Mouse (Mus musculus) thymus, postnatal 0 days (tissue): Measurements from ENCODE around the gene Ces1e. TPM values are rescaled to one million over a fixed set of nuclear protein-coding genes. Genes with fewer than 3 reads are reported as not detected.
"Not testable (repeated sequence)": the region's sequence is repeated elsewhere in the genome, so short reads cannot be mapped to it uniquely, and the experiment has no call there.

Experiments
- DNase-seq: peaks from one replicate; pipeline ENCODE4 v3.0.0-alpha.2; 2015; ENCODE audit warnings: low spot score
- polyA plus RNA-seq: library from polyadenylated mRNA; unstranded; fragments of >200 nt; fragmentation: Nextera tagmentation; extraction: Ambion mirVana; gene quantifications from 2 replicates; pipeline ENCODE4 v1.2.1, GENCODE M21; 2015

Ces1e gene
- polyA plus RNA-seq, result 0.12 and 0.27 TPM in 2 replicates

- no peak for DNase-seq
These were observed at the start of gene Ces1e for GRCm38 (mm10) chr8:93229446-93229845. Ces1e (minus strand) TSS chr8:93229619.

- no peak for DNase-seq
These were observed 48.9 kb upstream of the Ces1e start for GRCm38 (mm10) chr8:93278176-93278805.

DNA sequence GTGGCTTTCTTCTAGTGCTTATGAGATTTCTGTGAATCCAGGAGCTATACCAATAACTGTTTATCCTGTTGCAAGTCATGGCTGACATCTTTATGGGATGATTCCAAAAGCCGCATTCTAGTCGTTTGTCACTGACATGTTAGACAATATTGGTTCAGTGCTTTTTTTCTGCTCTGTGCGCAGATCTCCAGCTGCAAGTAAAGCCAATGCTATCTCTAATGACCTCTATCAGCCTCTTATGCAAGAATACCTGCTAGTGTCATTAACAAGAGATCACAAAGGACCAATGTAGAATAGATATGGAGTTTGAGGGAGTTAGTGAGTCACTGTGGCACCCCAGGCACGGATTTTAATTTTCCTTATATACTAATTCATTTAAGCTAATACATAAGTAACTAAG, 45.2 kb upstream of the Ces1e start:
- no peak for DNase-seq

DNA sequence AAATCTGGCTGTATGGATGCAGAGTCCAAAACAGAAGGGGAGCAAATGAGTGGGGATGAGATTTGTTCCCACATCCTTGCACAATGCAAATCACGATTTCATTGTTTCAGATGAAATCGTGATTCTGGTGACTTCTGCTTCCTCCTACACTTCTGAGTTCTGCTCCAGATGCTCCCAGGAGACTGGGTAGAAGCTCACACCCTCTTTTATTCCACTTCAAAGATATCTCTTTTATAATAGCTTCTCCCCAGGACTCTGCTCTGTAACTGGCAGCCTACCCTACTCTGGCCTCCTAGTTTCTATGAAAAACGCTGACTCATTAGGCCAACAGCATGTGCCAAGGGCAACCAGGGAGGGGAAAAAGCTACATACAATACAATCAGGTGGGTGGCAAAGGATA, 43.9 kb upstream of the Ces1e start:
- no peak for DNase-seq

DNA sequence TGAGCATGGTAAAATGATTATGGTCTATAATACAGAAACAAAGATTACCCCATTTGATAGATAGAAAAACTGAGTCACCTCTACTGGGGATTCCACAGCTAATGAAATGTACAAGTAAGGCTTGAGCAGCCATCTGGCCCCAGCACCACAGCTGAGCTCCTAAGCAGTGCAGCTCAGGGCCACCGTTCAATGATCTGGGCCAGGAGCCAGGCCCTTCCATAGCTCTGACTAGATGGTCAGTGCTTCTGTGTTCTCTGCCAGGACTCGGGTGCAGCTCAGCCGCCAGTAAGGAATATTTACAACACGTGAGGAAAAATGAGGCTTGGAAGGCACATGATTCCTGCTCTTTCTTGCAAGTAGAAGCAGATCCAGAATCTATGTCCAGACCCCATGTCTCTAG, 43.3 kb upstream of the Ces1e start:
- DNase-seq, result no peak

DNA sequence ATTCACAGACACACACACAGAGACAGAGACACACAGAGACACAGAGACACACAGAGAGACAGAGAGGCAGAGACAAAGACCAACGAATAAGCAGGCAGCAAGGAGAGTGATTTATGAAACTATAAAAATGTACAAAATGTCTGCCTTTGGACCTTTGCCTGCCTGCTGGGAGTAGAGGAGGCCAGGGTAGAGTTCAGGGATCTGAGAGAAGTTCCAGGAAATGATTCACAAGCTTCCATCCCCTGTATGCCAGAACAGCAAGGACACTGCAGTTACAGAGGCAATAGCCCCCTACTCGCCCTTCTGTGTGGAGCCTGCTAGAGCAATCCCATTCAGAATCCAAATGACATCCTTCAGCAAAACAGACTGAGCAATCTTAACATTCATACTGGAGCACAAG, 32.0 kb upstream of the Ces1e start:
- no peak for DNase-seq

DNA sequence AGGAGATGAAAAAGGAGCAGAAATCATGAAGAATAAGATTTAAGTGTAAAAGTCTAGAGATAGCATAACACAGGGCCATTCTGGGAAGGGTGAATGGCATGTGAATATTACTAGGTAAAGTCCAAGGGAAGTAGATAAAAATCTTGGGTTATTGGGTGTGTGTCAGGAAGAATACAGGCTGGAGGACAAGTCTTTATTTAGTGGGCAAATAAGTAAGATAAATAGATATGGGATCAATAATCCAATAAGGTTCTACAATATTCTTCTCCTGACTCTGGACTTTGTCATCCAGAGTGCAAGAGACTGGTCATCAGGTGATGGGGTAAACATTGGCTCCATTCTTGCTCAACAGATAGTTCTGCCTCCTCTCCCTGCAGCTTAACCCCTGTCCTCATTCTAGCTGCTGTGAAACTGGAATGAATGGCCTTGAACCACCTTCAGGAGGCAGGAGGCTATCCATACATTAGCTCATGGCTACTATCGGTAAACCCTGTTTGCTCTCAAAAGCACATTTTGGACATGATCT, 23.0 kb upstream of the Ces1e start:
- no peak for DNase-seq

DNA sequence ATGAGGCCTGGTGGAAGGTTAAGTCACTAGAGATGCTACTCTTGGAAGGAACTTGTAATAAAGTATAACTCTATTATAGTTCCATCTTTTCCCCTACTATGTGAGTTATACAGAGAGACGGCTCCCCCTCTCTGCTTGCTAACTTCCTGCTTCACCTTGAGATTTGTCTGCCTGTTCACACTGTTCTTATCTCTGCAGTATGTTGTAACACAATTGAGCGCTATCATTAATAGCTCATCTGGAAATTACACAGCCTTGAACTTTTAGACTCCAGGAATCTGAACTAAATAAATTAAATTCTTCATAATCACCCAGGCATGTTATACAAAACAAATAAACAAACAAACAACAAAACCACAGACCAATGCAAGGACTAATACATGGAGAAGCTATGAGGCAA, 16.6 kb upstream of the Ces1e start:
- no peak for DNase-seq

GRCm38 (mm10) chr8:93239884-93240283, 10.5 kb upstream of the Ces1e start:
- no peak for DNase-seq

GRCm38 (mm10) chr8:93235681-93236080, 6.3 kb upstream of the Ces1e start:
- DNase-seq, result no peak

GRCm38 (mm10) chr8:93234706-93235105, 5.3 kb upstream of the Ces1e start:
- no peak for DNase-seq

DNA sequence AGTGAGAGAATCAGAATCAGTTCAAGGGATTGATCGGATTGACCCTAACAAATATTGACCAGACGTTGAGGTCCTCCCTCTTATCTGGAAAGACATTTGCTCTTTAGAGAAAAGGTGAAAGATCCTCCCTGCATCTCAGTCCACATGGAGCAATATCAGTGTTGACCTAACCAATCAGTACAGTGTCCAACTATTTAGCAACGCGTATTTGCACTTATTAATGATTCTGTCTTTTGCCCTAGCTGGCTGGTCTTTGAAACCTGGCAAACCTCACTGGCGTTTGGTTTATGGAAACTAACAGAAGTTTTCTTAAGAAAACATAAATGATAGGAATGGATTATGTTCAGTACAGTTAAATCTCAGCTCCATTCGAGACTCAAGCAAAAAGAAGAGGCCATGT, 4.6 kb upstream of the Ces1e start:
- DNase-seq, result no peak

DNA sequence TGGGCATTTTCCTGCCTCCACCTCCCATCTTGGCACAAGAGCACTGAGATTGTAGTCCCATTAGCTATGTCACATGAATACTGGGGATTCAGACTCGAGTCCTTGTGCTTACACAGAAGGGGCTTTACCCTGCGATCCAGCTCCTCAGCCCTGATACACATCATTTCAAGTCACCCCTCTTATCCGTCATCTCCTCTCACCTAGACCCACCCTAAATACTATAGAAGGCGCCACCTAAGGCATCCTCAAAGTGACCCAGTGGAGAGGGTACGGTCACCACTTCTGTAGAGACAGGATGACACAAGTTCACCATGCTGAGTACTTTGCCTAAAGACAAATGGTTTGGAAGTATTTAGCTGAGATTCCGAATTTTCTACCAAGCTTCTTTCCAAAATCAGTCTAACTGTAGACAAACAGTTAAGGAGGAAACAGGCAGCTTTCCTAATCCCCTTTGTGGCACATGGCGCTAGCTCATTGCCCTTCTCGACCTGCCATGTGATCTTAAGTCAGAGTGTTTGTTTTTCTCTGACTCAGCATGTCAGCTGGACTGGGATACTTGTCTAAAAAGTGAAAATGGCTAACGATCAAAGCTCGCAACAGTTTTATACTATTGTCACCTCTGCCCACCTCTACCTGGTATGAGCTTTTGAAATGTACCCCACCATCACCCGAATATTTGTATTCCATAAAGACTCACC, 597 bp downstream of the Ces1e start:
- no peak for DNase-seq

GRCm38 (mm10) chr8:93226471-93226870, 2.9 kb downstream of the Ces1e start:
- DNase-seq, result not testable (repeated sequence)

DNA sequence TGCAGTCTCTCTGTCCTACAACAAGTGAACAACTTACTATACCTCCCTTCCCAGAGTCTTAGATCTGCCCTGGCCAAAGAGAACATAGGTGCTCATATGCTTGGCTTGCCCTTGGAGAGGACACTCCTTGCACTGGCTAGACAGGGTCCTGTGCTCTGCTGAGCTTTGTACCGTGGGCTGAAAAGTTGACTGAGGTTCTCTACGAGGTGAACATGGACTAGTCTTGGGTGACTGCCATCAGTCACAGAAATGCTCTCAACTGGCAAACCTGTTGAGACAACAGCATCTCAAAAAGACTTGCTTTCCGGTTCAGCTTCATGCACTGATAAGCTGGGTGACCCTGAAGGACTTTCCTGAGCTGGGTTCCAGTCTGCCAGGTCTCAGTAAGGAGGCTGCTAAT, 7.5 kb downstream of the Ces1e start:
- DNase-seq, result no peak

DNA sequence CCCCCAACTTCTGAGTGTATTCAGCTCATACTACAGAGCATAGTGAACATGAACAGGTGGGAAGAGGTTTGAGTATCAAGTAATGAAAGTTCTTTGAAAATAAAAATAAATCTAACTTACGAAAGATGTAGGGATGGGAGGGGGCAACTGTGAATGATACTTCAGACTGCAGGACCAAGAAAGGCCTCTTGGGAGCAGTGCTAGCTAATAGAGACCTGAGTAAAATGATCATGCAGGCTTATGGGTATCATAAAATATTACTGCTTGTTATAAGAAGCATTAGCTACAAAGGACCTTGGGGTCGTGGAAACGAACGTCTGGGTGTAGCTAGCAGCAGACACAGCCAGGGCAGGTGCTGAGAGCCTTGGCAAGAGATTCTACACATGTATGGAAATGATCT, 11.6 kb downstream of the Ces1e start:
- DNase-seq, result no peak

GRCm38 (mm10) chr8:93217375-93217774, 12.0 kb downstream of the Ces1e start:
- no peak for DNase-seq

- no peak for DNase-seq
These were observed 18.3 kb downstream of the Ces1e start for GRCm38 (mm10) chr8:93211091-93211490.

DNA sequence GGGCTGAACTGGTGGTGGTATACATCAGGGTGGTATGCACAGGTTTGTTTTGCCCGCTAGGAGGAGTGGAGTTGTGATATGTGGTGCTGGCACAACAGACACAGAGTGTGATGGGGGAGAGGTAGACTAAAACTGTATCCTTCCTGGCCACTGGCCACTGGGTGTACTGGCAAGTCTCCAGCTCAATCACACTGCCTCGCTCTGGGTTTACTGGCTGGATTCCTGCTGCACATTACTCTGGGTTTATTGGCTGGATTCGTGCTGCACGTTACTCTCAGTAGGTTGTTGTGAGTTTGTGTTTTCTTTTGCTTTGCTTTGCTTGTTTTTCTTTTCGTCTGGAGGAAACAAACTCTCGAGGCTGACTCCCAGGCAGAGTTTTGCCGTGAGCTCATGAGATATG, 30.3 kb downstream of the Ces1e start:
- not testable (repeated sequence) for DNase-seq

- no peak for DNase-seq
These were observed 31.5 kb downstream of the Ces1e start, which contains the start of gene Ces1d for GRCm38 (mm10) chr8:93197685-93198525. Ces1d (minus strand) TSS chr8:93197838.

- no peak for DNase-seq
These were observed 33.0 kb downstream of the Ces1e start for GRCm38 (mm10) chr8:93196436-93196835.

- no peak for DNase-seq
These were observed 48.8 kb downstream of the Ces1e start for GRCm38 (mm10) chr8:93180581-93181129.
